Mouse (Mus musculus) adrenal gland, postnatal 36 days (tissue): ENCODE measurements around the gene Ccdc183. TPM values are rescaled to one million over a fixed set of nuclear protein-coding genes. Genes with fewer than 3 reads are reported as not detected.

Experiments
- DNase-seq, 2 experiments: peaks; one replicate each; pipeline ENCODE4 v3.0.0; 2021; ENCODE audit warnings: mixed read lengths in 1 of 2
- long read RNA-seq, 2 experiments: library from polyadenylated mRNA; stranded (forward); transcript quantifications; one replicate each; pipeline ENCODE4 v2.0.0; 2021; ENCODE audit warnings: borderline sequencing depth in 2 of 2
- total RNA-seq, 2 experiments: library from RNA; stranded (reverse); gene quantifications; 2 replicates each; pipeline ENCODE4 v1.2.3; 2021

Ccdc183 gene
- not detected for total RNA-seq
- long read RNA-seq, experiment 1: 0 reads
- long read RNA-seq, experiment 2: 0 reads

GRCm38 (mm10) chr2:25617578-25617977 lies at the start of gene Ccdc183:
TSS of gene Ccdc183 (minus strand) at chr2:25617678.
- DNase-seq: no peak

GRCm38 (mm10) chr2:25666516-25666915 lies 49.0 kb upstream of the Ccdc183 start:
- no peak for DNase-seq

- no peak for DNase-seq
Observed at GRCm38 (mm10) chr2:25664125-25664524, 46.6 kb upstream of the Ccdc183 start.

GRCm38 (mm10) chr2:25663511-25663910 lies 46.0 kb upstream of the Ccdc183 start:
- peak; percentile 83 to 84 for DNase-seq

GRCm38 (mm10) chr2:25661245-25661970 lies 43.9 kb upstream of the Ccdc183 start:
- DNase-seq: peak in 1 of 2 experiments; percentile 44

GRCm38 (mm10) chr2:25660279-25660678 lies 42.8 kb upstream of the Ccdc183 start:
- DNase-seq: peak; percentile 19 to 30

GRCm38 (mm10) chr2:25657652-25658051 lies 40.2 kb upstream of the Ccdc183 start, which contains the start of gene Lcn5:
TSS of gene Lcn5 (plus strand) at chr2:25657952.
- no peak for DNase-seq

GRCm38 (mm10) chr2:25657246-25657645 lies 39.8 kb upstream of the Ccdc183 start:
- DNase-seq: peak; percentile 62 to 66

GRCm38 (mm10) chr2:25656691-25657090 lies 39.2 kb upstream of the Ccdc183 start:
- no peak for DNase-seq

GRCm38 (mm10) chr2:25654502-25654901 lies 37.0 kb upstream of the Ccdc183 start:
- no peak for DNase-seq

- no peak for DNase-seq
Observed at GRCm38 (mm10) chr2:25652902-25653301, 35.4 kb upstream of the Ccdc183 start, which contains the start of gene Lcn8. TSS of gene Lcn8 (plus strand) at chr2:25653120.

- peak; percentile 66 to 74 for DNase-seq
Observed at GRCm38 (mm10) chr2:25639890-25640289, 22.4 kb upstream of the Ccdc183 start.

GRCm38 (mm10) chr2:25634046-25634445 lies 16.6 kb upstream of the Ccdc183 start:
- DNase-seq: peak; percentile 41 to 59

- peak; percentile 49 to 75 for DNase-seq
Observed at GRCm38 (mm10) chr2:25633616-25634015, 16.1 kb upstream of the Ccdc183 start.

GRCm38 (mm10) chr2:25628738-25629137 lies 11.3 kb upstream of the Ccdc183 start:
- peak; percentile 42 to 53 for DNase-seq

- DNase-seq: no peak
Observed at GRCm38 (mm10) chr2:25627811-25628210, 10.3 kb upstream of the Ccdc183 start, which contains the start of gene Fcna. TSS of gene Fcna (minus strand) at chr2:25628030.

- DNase-seq: no peak
Observed at GRCm38 (mm10) chr2:25625986-25626385, 8.5 kb upstream of the Ccdc183 start.

GRCm38 (mm10) chr2:25621229-25622200 lies 4.0 kb upstream of the Ccdc183 start, which contains the start of gene Tmem141:
TSS of gene Tmem141 (minus strand) at chr2:25622005.
- DNase-seq: peak; percentile 95 to 97

- no peak for DNase-seq
Observed at GRCm38 (mm10) chr2:25620852-25621228, 3.4 kb upstream of the Ccdc183 start.

GRCm38 (mm10) chr2:25620386-25620785 lies 2.9 kb upstream of the Ccdc183 start:
- DNase-seq: no peak

GRCm38 (mm10) chr2:25616398-25616797 lies 1.1 kb downstream of the Ccdc183 start:
- DNase-seq: no peak

- DNase-seq: no peak
Observed at GRCm38 (mm10) chr2:25608671-25609070, 8.8 kb downstream of the Ccdc183 start.
